In the genomic region with DNA sequence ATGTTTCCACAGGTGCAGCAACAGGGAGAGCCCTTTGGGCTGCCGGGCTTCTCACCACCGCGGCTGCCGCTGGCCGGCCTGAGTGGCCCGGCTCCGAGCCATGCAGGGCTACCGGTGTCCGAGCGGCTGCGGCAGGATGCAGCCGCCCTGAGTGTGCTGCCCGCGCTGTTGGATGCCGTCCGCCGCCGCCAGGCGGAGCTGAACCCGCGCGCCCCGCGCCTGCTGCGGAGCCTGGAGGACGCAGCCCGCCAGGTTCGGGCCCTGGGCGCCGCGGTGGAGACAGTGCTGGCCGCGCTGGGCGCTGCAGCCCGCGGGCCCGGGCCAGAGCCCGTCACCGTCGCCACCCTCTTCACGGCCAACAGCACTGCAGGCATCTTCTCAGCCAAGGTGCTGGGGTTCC, we compare ENCODE assay signal across 8 mouse cellular contexts. TPM values are rescaled to one million over a fixed set of nuclear protein-coding genes. Genes with fewer than 3 reads are reported as not detected.
DNase-seq lines count a peak whose midpoint lies in the region; ATAC-seq lines count a peak whose summit lies in the region.

No protein-coding gene starts in this region.

- H3K27me3 ChIP-seq in heart, embryonic 14.5 days (ENCODE audit: control insufficient read depth, insufficient read depth, low read length): 0 out of 2 replicates have a peak, but pooled peaks cover 4% of the 10 kb centered on the region
- no peaks in the 10 kb centered on the region for H3K27me3 ChIP-seq in kidney, embryonic 16.5 days (ENCODE audit: insufficient read depth, low read length)
- H3K27me3 ChIP-seq in liver, embryonic 12.5 days (replicated peaks): peaks cover 26% of the 10 kb centered on the region

- peak overlapping the region; percentile 60 for H3K4me2 ChIP-seq in heart, embryonic 14.5 days (ENCODE audit: low read length)
- peak overlapping the region; percentile 79 for H3K4me2 ChIP-seq in kidney, embryonic 16.5 days (replicated peaks; ENCODE audit: low read depth, low read length)
- H3K4me2 ChIP-seq in liver, embryonic 12.5 days: peak overlapping the region; percentile 82

- H3K4me1 ChIP-seq in heart, embryonic 14.5 days (ENCODE audit: control insufficient read depth in 2 of 2, insufficient read depth in 2 of 2, low read length in 2 of 2): peaks cover 11 to 15% of the 10 kb centered on the region in 2 experiments
- H3K4me1 ChIP-seq in kidney, embryonic 16.5 days (ENCODE audit: insufficient read depth, low read length): peaks cover 25% of the 10 kb centered on the region
- H3K4me1 ChIP-seq in liver, embryonic 12.5 days: peaks cover 24% of the 10 kb centered on the region

- peak overlapping the region; percentile 52 for H3K9ac ChIP-seq in heart, embryonic 14.5 days (ENCODE audit: low read length)
- peak overlapping the region; percentile 63 for H3K9ac ChIP-seq in kidney, embryonic 16.5 days (replicated peaks; ENCODE audit: low read length)
- H3K9ac ChIP-seq in liver, embryonic 12.5 days: peak overlapping the region; percentile 63

- peak overlapping the region; percentile 5 to 25 for H3K4me3 ChIP-seq in heart, embryonic 14.5 days (ENCODE audit: control insufficient read depth in 1 of 2, insufficient read depth in 1 of 2, low read depth in 1 of 2, low read length in 2 of 2)
- H3K4me3 ChIP-seq in kidney, embryonic 16.5 days (ENCODE audit: low read length): peak overlapping the region; percentile 42
- H3K4me3 ChIP-seq in liver, embryonic 12.5 days: peak overlapping the region; percentile 51

- peak; percentile 73 for ATAC-seq in erythroid progenitor cell, adult 5-6 weeks (replicated peaks; ENCODE audit: low FRiP score, poor library complexity, severe bottlenecking)
- peak; percentile 24; the same call in 1 of the 2 replicates for ATAC-seq in heart, embryonic 14.5 days (ENCODE audit: insufficient number of reproducible peaks, insufficient read depth, low FRiP score, low read depth)
- ATAC-seq in kidney, embryonic 16.5 days (ENCODE audit: low FRiP score, low TSS enrichment): peak; percentile 60
- peak; percentile 67 for ATAC-seq in liver, embryonic 12.5 days

- H3K9me3 ChIP-seq in heart, embryonic 14.5 days (ENCODE audit: control insufficient read depth, low read length): no peaks in the 10 kb centered on the region
- no peaks in the 10 kb centered on the region for H3K9me3 ChIP-seq in kidney, embryonic 16.5 days (ENCODE audit: low read length)
- H3K9me3 ChIP-seq in liver, embryonic 12.5 days (replicated peaks): no peaks in the 10 kb centered on the region

- peak; percentile 41 to 61 for DNase-seq in urinary bladder, adult 18-20 months (ENCODE audit: low spot score in 2 of 2)
- no peak for DNase-seq in urinary bladder, postnatal 10 days (ENCODE audit: low spot score)
- peak; percentile 21 to 64 for DNase-seq in monocyte, adult 2 months (ENCODE audit: low read depth in 1 of 2, low spot score in 2 of 2)
- DNase-seq in spleen, postnatal 14 days (ENCODE audit: low spot score in 2 of 2): peak; percentile 49 to 66

- WGBS in heart, embryonic 14.5 days: 1% methylated on average over 41 of the region's 41 CpGs
- WGBS in kidney, embryonic 16.5 days: 1% methylated on average over 33 of the region's 41 CpGs
- under 1% methylated on average over 39 of the region's 41 CpGs for WGBS in liver, embryonic 12.5 days (ENCODE audit: insufficient replicate concordance)

- no peaks in the 10 kb centered on the region for H3K36me3 ChIP-seq in heart, embryonic 14.5 days (ENCODE audit: control insufficient read depth, insufficient read depth, low read length)
- no peaks in the 10 kb centered on the region for H3K36me3 ChIP-seq in kidney, embryonic 16.5 days (ENCODE audit: insufficient read depth, low read length)
- no peaks in the 10 kb centered on the region for H3K36me3 ChIP-seq in liver, embryonic 12.5 days

- H3K27ac ChIP-seq in heart, embryonic 14.5 days (replicated peaks in 1 of 2; ENCODE audit: control insufficient read depth in 1 of 2, insufficient read depth in 1 of 2, low read depth in 2 of 2, low read length in 2 of 2): no peak overlapping the region
- no peak overlapping the region for H3K27ac ChIP-seq in kidney, embryonic 16.5 days (ENCODE audit: low read length)
- no peak overlapping the region for H3K27ac ChIP-seq in liver, embryonic 12.5 days

RNA-seq across cellular contexts. Expression of a gene that starts 4.5 kb away (rescaled TPM):
- total RNA-seq in erythroid progenitor cell, adult 5-6 weeks (2015; ENCODE audit: low replicate concordance): not detected in 2 replicates
- total RNA-seq in erythroid progenitor cell, adult 5-6 weeks (2017; ENCODE audit: low replicate concordance): not detected in 2 replicates
- polyA plus RNA-seq in heart, embryonic 14.5 days (2014; fragmentation: Nextera tagmentation; extraction: Ambion mirVana): 4.7 and 5.6 TPM in 2 replicates
- 14.0 and 14.7 TPM in 2 replicates for polyA plus RNA-seq in kidney, embryonic 16.5 days (2015; fragmentation: Nextera tagmentation; extraction: Ambion mirVana)
- 3.6 and 4.6 TPM in 2 replicates for polyA plus RNA-seq in liver, embryonic 12.5 days (2016; fragmentation: Nextera tagmentation; extraction: Ambion mirVana)

RNA-seq across cellular contexts. Expression of a gene that starts 8.3 kb away (rescaled TPM):
- 4.0 and 9.6 TPM in 2 replicates for total RNA-seq in erythroid progenitor cell, adult 5-6 weeks (2015; ENCODE audit: low replicate concordance)
- total RNA-seq in erythroid progenitor cell, adult 5-6 weeks (2017; ENCODE audit: low replicate concordance): 2.6 and 12.7 TPM in 2 replicates
- polyA plus RNA-seq in heart, embryonic 14.5 days (2014; fragmentation: Nextera tagmentation; extraction: Ambion mirVana): 30.6 and 41.1 TPM in 2 replicates
- polyA plus RNA-seq in kidney, embryonic 16.5 days (2015; fragmentation: Nextera tagmentation; extraction: Ambion mirVana): 50.5 and 54.5 TPM in 2 replicates
- 40.6 and 43.6 TPM in 2 replicates for polyA plus RNA-seq in liver, embryonic 12.5 days (2016; fragmentation: Nextera tagmentation; extraction: Ambion mirVana)

RNA-seq across cellular contexts. Expression of a gene that starts 15.0 kb away (rescaled TPM):
- not detected in 2 replicates for total RNA-seq in erythroid progenitor cell, adult 5-6 weeks (2015; ENCODE audit: low replicate concordance)
- total RNA-seq in erythroid progenitor cell, adult 5-6 weeks (2017; ENCODE audit: low replicate concordance): not detected in 2 replicates
- not detected in 2 replicates for polyA plus RNA-seq in heart, embryonic 14.5 days (2014; fragmentation: Nextera tagmentation; extraction: Ambion mirVana)
- polyA plus RNA-seq in kidney, embryonic 16.5 days (2015; fragmentation: Nextera tagmentation; extraction: Ambion mirVana): 0.15 and 0.32 TPM in 2 replicates
- polyA plus RNA-seq in liver, embryonic 12.5 days (2016; fragmentation: Nextera tagmentation; extraction: Ambion mirVana): 0.13 and 0.26 TPM in 2 replicates

RNA-seq across cellular contexts. Expression of a gene that starts 27.4 kb away (rescaled TPM):
- 1.7 and 1.8 TPM in 2 replicates for total RNA-seq in erythroid progenitor cell, adult 5-6 weeks (2015; ENCODE audit: low replicate concordance)
- total RNA-seq in erythroid progenitor cell, adult 5-6 weeks (2017; ENCODE audit: low replicate concordance): 1.5 and 3.6 TPM in 2 replicates
- polyA plus RNA-seq in heart, embryonic 14.5 days (2014; fragmentation: Nextera tagmentation; extraction: Ambion mirVana): 0.93 and 1.5 TPM in 2 replicates
- 5.4 TPM in 2 replicates for polyA plus RNA-seq in kidney, embryonic 16.5 days (2015; fragmentation: Nextera tagmentation; extraction: Ambion mirVana)
- polyA plus RNA-seq in liver, embryonic 12.5 days (2016; fragmentation: Nextera tagmentation; extraction: Ambion mirVana): 3.7 TPM in 2 replicates

RNA-seq across cellular contexts. Expression of a gene that starts 52.6 kb away (rescaled TPM):
- total RNA-seq in erythroid progenitor cell, adult 5-6 weeks (2015; ENCODE audit: low replicate concordance): 2.5 and 5.4 TPM in 2 replicates
- 4.6 and 6.7 TPM in 2 replicates for total RNA-seq in erythroid progenitor cell, adult 5-6 weeks (2017; ENCODE audit: low replicate concordance)
- 15.7 and 17.7 TPM in 2 replicates for polyA plus RNA-seq in heart, embryonic 14.5 days (2014; fragmentation: Nextera tagmentation; extraction: Ambion mirVana)
- polyA plus RNA-seq in kidney, embryonic 16.5 days (2015; fragmentation: Nextera tagmentation; extraction: Ambion mirVana): 31.2 and 34.8 TPM in 2 replicates
- polyA plus RNA-seq in liver, embryonic 12.5 days (2016; fragmentation: Nextera tagmentation; extraction: Ambion mirVana): 14.8 and 15.0 TPM in 2 replicates
